Mouse (Mus musculus): Measurements from ENCODE around the gene Map4k2.
"Not testable (repeated sequence)": the region's sequence is repeated elsewhere in the genome, so short reads cannot be mapped to it uniquely, and the experiment has no call there.

Gene Map4k2

GRCm38 (mm10) chr19:6340524-6341452, at the start of gene Map4k2:
Gene Map4k2, plus strand, starts transcription at chr19:6341135.
- peak; percentile 93 for DNase-seq

GRCm38 (mm10) chr19:6292262-6292661, 48.7 kb upstream of the Map4k2 start:
- no peak for DNase-seq

GRCm38 (mm10) chr19:6294301-6294700, 46.6 kb upstream of the Map4k2 start:
- DNase-seq: no peak

GRCm38 (mm10) chr19:6296551-6297210, 44.3 kb upstream of the Map4k2 start:
- no peak for DNase-seq

- no peak for DNase-seq
Observed at GRCm38 (mm10) chr19:6297641-6298040, 43.3 kb upstream of the Map4k2 start.

- DNase-seq: no peak
Observed at GRCm38 (mm10) chr19:6299003-6299402, 41.9 kb upstream of the Map4k2 start.

GRCm38 (mm10) chr19:6299450-6300267, 41.3 kb upstream of the Map4k2 start:
- DNase-seq: no peak

- DNase-seq: no peak
Observed at GRCm38 (mm10) chr19:6300402-6300841, 40.5 kb upstream of the Map4k2 start.

GRCm38 (mm10) chr19:6302114-6302513, 38.8 kb upstream of the Map4k2 start:
- no peak for DNase-seq

- DNase-seq: peak; percentile 43
Observed at GRCm38 (mm10) chr19:6302522-6302921, 38.4 kb upstream of the Map4k2 start.

GRCm38 (mm10) chr19:6303831-6304230, 37.1 kb upstream of the Map4k2 start:
- DNase-seq: no peak

- peak; percentile 92 for DNase-seq
Observed at GRCm38 (mm10) chr19:6304787-6305516, 36.0 kb upstream of the Map4k2 start.

GRCm38 (mm10) chr19:6305517-6306115, 35.3 kb upstream of the Map4k2 start:
- DNase-seq: no peak

GRCm38 (mm10) chr19:6306137-6306551, 34.8 kb upstream of the Map4k2 start, which contains the start of gene Cdc42bpg:
Gene Cdc42bpg, plus strand, starts transcription at chr19:6306456.
- peak; percentile 93 for DNase-seq

GRCm38 (mm10) chr19:6306586-6306985, 34.3 kb upstream of the Map4k2 start:
- peak; percentile 83 for DNase-seq

- DNase-seq: no peak
Observed at GRCm38 (mm10) chr19:6307733-6308531, 33.0 kb upstream of the Map4k2 start.

GRCm38 (mm10) chr19:6310181-6310580, 30.8 kb upstream of the Map4k2 start:
- DNase-seq: no peak

- not testable (repeated sequence) for DNase-seq
Observed at GRCm38 (mm10) chr19:6311783-6312182, 29.2 kb upstream of the Map4k2 start.

- DNase-seq: no peak
Observed at GRCm38 (mm10) chr19:6313796-6314195, 27.1 kb upstream of the Map4k2 start.

GRCm38 (mm10) chr19:6314513-6314912, 26.4 kb upstream of the Map4k2 start:
- no peak for DNase-seq

GRCm38 (mm10) chr19:6315573-6315972, 25.4 kb upstream of the Map4k2 start:
- DNase-seq: no peak
